Mouse (Mus musculus) Patski (cell line): Measurements from ENCODE around the gene Ankrd54. TPM values are rescaled to one million over a fixed set of nuclear protein-coding genes. Genes with fewer than 3 reads are reported as not detected.

Experiments used
- ATAC-seq: fragments of 100-300 bp; one replicate; pipeline ENCODE4 v1.8.0; 2021
- CTCF ChIA-PET: fragments of 350-600 bp; sonication (Branson Sonifier 250); formaldehyde crosslinking; loops from one replicate; lab custom pipeline; 2022; ENCODE audit warnings: inconsistent platforms; lab: Charles Lee
- POLR2A ChIA-PET: fragments of 350-600 bp; sonication (Branson Sonifier 250); formaldehyde crosslinking; loops from one replicate; lab custom pipeline; 2022; ENCODE audit warnings: antibody characterized with exemption, inconsistent platforms; lab: Charles Lee
- DNase-seq: peaks from one replicate; pipeline ENCODE4 v3.0.0-alpha.2; 2011; ENCODE audit warnings: low read depth, low spot score
- H3K27me3 ChIP-seq: fragments of 371-371 bp; one replicate; pipeline ENCODE4 v1.5.1; 2021
- CTCF ChIP-seq: fragments of 100-300 bp; IDR thresholded peaks from one replicate; pipeline ENCODE4 v1.5.1; 2021
- in situ Hi-C: fragments of 300-500 bp; cut with MboI; formaldehyde crosslinking; loops from 3 replicates; pipeline ENCODE4 v1.11.1; 2018; ENCODE audit warnings: low pct_unique_long_range_greater_than_20kb, mixed read lengths
- polyA plus RNA-seq: library from polyadenylated mRNA; unstranded; gene quantifications from one replicate; pipeline ENCODE4 v1.2.3, GENCODE M21; 2021

Gene Ankrd54
- polyA plus RNA-seq, 1 experiment from 2014 or later = 40.0 TPM

- peak; percentile 28 for ATAC-seq
- in situ Hi-C loops = no loop called here
- CTCF ChIA-PET = interaction anchor here (0.9 to 2.0 kb wide), 4 partner anchors 8 to 115 kb away, joined by 3 to 7 read pairs (median 4); no protein-coding TSS in a partner anchor
Measured at GRCm38 (mm10) chr15:79030551-79031435, 31.9 kb downstream of the Ankrd54 start.

GRCm38 (mm10) chr15:79029519-79030241 is 33.0 kb downstream of the Ankrd54 start:
- POLR2A ChIA-PET = no interaction called here

More at GRCm38 (mm10) chr15:79030551-79031435, 31.9 kb downstream of the Ankrd54 start:
- DNase-seq = no peak
- no peaks in the 10 kb centered on the region for H3K27me3 ChIP-seq
- POLR2A ChIA-PET = interaction anchor here (1.4 kb wide), 1 partner anchor 40 kb away, joined by 4 read pairs; no protein-coding TSS in a partner anchor
- no peak for TF ChIP-seq CTCF

GRCm38 (mm10) chr15:79028823-79029484 is 33.7 kb downstream of the Ankrd54 start:
- H3K27me3 ChIP-seq = no peaks in the 10 kb centered on the region
- TF ChIP-seq CTCF = no peak
- in situ Hi-C loops = no loop called here
- ChIA-PET CTCF (interaction anchor here (0.7 to 2.0 kb wide), 3 partner anchors 8 to 92 kb away, joined by 3 to 7 read pairs (median 5); no protein-coding TSS in a partner anchor), POLR2A (no interaction called here)
- ATAC-seq = no peak
- no peak for DNase-seq

More at GRCm38 (mm10) chr15:79029519-79030241, 33.0 kb downstream of the Ankrd54 start:
- in situ Hi-C loops = no loop called here
- DNase-seq (no peak), ATAC-seq (no peak)
- H3K27me3 ChIP-seq = no peaks in the 10 kb centered on the region
- no peak for TF ChIP-seq CTCF
- CTCF ChIA-PET = interaction anchor here (0.7 to 2.0 kb wide), 4 partner anchors 9 to 91 kb away, joined by 3 to 7 read pairs (median 4); no protein-coding TSS in a partner anchor

- H3K27me3 ChIP-seq = no peaks in the 10 kb centered on the region
- ChIA-PET POLR2A (interaction anchor here (0.8 to 1.0 kb wide), 2 partner anchors 12 to 13 kb away, joined by 3 to 4 read pairs; no protein-coding TSS in a partner anchor), CTCF (interaction anchor here (1.7 kb wide), 1 partner anchor 9 kb away, joined by 5 read pairs; no protein-coding TSS in a partner anchor)
- in situ Hi-C loops = no loop called here
- no peak for TF ChIP-seq CTCF
- no peak for DNase-seq
- peak; percentile 54 for ATAC-seq
Measured at GRCm38 (mm10) chr15:79028237-79028738, 34.4 kb downstream of the Ankrd54 start, which contains the start of gene H1f0. Gene H1f0, plus strand, starts transcription at chr15:79028450.

- ATAC-seq = peak; percentile 13
- ChIA-PET CTCF (interaction anchor here (1.7 kb wide), 1 partner anchor 10 kb away, joined by 5 read pairs; no protein-coding TSS in a partner anchor), POLR2A (interaction anchor here (0.6 to 1.0 kb wide), 3 partner anchors 12 to 161 kb away, joined by 3 to 4 read pairs (median 4); no protein-coding TSS in a partner anchor)
- DNase-seq = no peak
- in situ Hi-C loops = no loop called here
- H3K27me3 ChIP-seq = no peaks in the 10 kb centered on the region
- no peak for TF ChIP-seq CTCF
Measured at GRCm38 (mm10) chr15:79027291-79028205, 35.1 kb downstream of the Ankrd54 start.

- in situ Hi-C loops = no loop called here
- no peaks in the 10 kb centered on the region for H3K27me3 ChIP-seq
- no peak for ATAC-seq
- TF ChIP-seq CTCF = no peak
- ChIA-PET CTCF (interaction anchor here (1.7 kb wide), 1 partner anchor 11 kb away, joined by 5 read pairs; no protein-coding TSS in a partner anchor), POLR2A (no interaction called here)
- DNase-seq = no peak
Measured at GRCm38 (mm10) chr15:79026511-79027290, 36.0 kb downstream of the Ankrd54 start.

- POLR2A ChIA-PET = interaction anchor here (1.0 to 1.2 kb wide), 2 partner anchors 29 to 35 kb away, joined by 3 read pairs; no protein-coding TSS in a partner anchor
- no peaks in the 10 kb centered on the region for H3K27me3 ChIP-seq
Measured at GRCm38 (mm10) chr15:79025687-79026308, 36.9 kb downstream of the Ankrd54 start.

GRCm38 (mm10) chr15:79023366-79023765 is 39.3 kb downstream of the Ankrd54 start:
- DNase-seq (no peak), ATAC-seq (no peak)
- no peak for TF ChIP-seq CTCF
- in situ Hi-C loops = no loop called here
- ChIA-PET CTCF (interaction anchor here (1.1 kb wide), 1 partner anchor 14 kb away, joined by 5 read pairs; no protein-coding TSS in a partner anchor), POLR2A (no interaction called here)
- H3K27me3 ChIP-seq = no peaks in the 10 kb centered on the region

More at GRCm38 (mm10) chr15:79025687-79026308, 36.9 kb downstream of the Ankrd54 start:
- CTCF ChIA-PET = no interaction called here
- DNase-seq = no peak
- ATAC-seq = no peak
- in situ Hi-C loops = no loop called here
- TF ChIP-seq CTCF = no peak
